Mouse (Mus musculus) midbrain, postnatal 0 days (tissue): ENCODE data around the gene Pax8. TPM values are rescaled to one million over a fixed set of nuclear protein-coding genes. Genes with fewer than 3 reads are reported as not detected.

Source experiments
- ATAC-seq: fragments of 200-750 bp; cut with Nextera tagmentation; 2 replicates; pipeline ENCODE4 v1.8.0; 2017; ENCODE audit warnings: moderate number of reproducible peaks, mild to moderate bottlenecking, moderate TSS enrichment, moderate library complexity; ENCODE audit not compliant: low FRiP score
- DNase-seq: peaks from one replicate; pipeline ENCODE4 v3.0.0-alpha.2; 2015; ENCODE audit warnings: low spot score
- H3K27ac ChIP-seq: fragments of 300-500 bp; sonication (generic); 2 replicates; pipeline ENCODE4 v1.5.1; 2014; ENCODE audit warnings: low read depth, mild to moderate bottlenecking, low read length, mixed read lengths
- H3K27me3 ChIP-seq: fragments of 300-500 bp; sonication (generic); 2 replicates; pipeline ENCODE4 v1.6.1; 2014; ENCODE audit warnings: low read length, control low read depth, mixed read lengths; ENCODE audit not compliant: insufficient read depth
- H3K36me3 ChIP-seq: fragments of 300-500 bp; sonication (generic); 2 replicates; pipeline ENCODE4 v1.6.1; 2014; ENCODE audit warnings: low read length, control low read depth, mixed read lengths; ENCODE audit not compliant: insufficient read depth
- H3K4me1 ChIP-seq: fragments of 300-500 bp; sonication (generic); 2 replicates; pipeline ENCODE4 v1.6.1; 2014; ENCODE audit warnings: mild to moderate bottlenecking, control low read depth, antibody characterized with exemption, low read length, mixed read lengths; ENCODE audit not compliant: insufficient read depth
- H3K4me2 ChIP-seq: fragments of 300-500 bp; sonication (generic); 2 replicates; pipeline ENCODE4 v1.6.1; 2014; ENCODE audit warnings: low read depth, mild to moderate bottlenecking, low read length, mixed read lengths; ENCODE audit not compliant: poor library complexity, severe bottlenecking
- H3K4me3 ChIP-seq: fragments of 300-500 bp; sonication (generic); 2 replicates; pipeline ENCODE4 v1.5.1; 2014; ENCODE audit warnings: low read depth, mild to moderate bottlenecking, low read length, moderate library complexity
- H3K9ac ChIP-seq: fragments of 300-500 bp; sonication (generic); replicated peaks from 2 replicates; pipeline ENCODE4 v1.6.1; 2014; ENCODE audit warnings: mild to moderate bottlenecking, low read length, moderate library complexity, mixed read lengths; ENCODE audit not compliant: poor library complexity, severe bottlenecking
- H3K9me3 ChIP-seq: fragments of 300-500 bp; sonication (generic); 2 replicates; pipeline ENCODE4 v1.6.1; 2016; ENCODE audit warnings: low read length, control low read depth
- CTCF ChIP-seq: IDR thresholded peaks from 2 replicates; pipeline ENCODE4 v1.5.1; 2016; ENCODE audit warnings: antibody characterized with exemption, mild to moderate bottlenecking
- WGBS: fragments of 180-500 bp; shearing (Covaris S2); extraction: QIAGEN DNeasy Blood & Tissue Kit; methylation state at CpG from one replicate; pipeline ENCODE4 v1.1.7; 2014; 5-methylcytosine and 5-hydroxymethylcytosine counted together
- polyA plus RNA-seq: library from polyadenylated mRNA; unstranded; fragments of >200 nt; fragmentation: Nextera tagmentation; extraction: Ambion mirVana; gene quantifications from 2 replicates; pipeline ENCODE4 v1.2.1, GENCODE M21; 2015
- total RNA-seq: library from RNA; depleted of rRNA; stranded (reverse); fragments of >200 nt; gene quantifications from 2 replicates; pipeline ENCODE4 v1.2.3, GENCODE M21; 2014

Pax8 gene
- total and polyA plus RNA-seq, 2 experiments from 2014 or later, result 4.0 to 13.3 TPM

DNA sequence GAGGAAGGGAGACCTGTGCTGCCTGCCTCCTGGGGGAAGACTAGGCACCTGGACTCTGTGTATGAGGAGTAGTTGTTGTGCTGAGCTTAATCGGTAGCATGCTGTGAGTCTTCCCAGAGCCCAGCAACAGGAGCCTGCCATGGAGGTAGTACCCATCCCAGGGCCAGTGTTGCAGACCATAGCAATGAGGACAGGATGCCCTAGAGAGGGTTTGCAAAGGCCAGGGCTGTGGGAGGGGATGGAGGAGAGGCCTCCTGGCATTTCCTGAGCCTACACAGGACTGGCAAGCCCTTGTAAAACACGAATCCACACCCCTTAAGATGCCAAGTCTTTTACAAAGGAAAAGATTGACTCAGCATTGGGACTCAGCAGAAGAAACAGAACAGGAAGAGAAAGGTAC lies 58.3 kb downstream of the Pax8 start:
- 6% methylated on average over 2 of the region's 2 CpGs for WGBS
- Histone ChIP-seq H3K27me3 (no peaks in the 10 kb centered on the region), H3K9ac (no peak overlapping the region), H3K4me3 (no peak overlapping the region), H3K4me1 (no peaks in the 10 kb centered on the region), H3K36me3 (no peaks in the 10 kb centered on the region), H3K27ac (no peak overlapping the region), H3K9me3 (no peaks in the 10 kb centered on the region), H3K4me2 (no peak overlapping the region)
- no peak for TF ChIP-seq CTCF
- no peak for ATAC-seq
- no peak for DNase-seq

DNA sequence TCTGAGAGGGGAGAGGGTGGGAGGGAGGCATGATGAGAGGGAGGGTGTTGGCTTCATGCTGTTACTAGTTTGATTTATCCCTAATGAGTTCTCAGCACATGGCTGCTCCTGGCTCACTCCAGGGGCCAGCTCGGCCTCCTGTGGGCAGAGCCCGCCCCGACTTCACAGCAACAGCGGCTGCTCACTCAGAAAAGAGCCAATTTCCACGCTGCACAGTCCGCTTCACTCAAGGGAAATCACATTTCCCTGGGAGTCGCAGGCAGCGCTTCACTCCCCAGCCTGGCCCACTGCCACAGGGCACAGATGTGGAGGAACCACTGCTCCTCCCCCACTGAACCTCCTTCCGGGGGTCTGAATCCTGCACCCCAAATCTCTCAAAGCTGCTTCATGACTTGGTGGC lies 58.7 kb downstream of the Pax8 start:
- Histone ChIP-seq H3K36me3 (no peaks in the 10 kb centered on the region), H3K4me2 (no peak overlapping the region), H3K9ac (no peak overlapping the region), H3K4me3 (no peak overlapping the region), H3K27ac (no peak overlapping the region), H3K27me3 (no peaks in the 10 kb centered on the region), H3K4me1 (no peaks in the 10 kb centered on the region), H3K9me3 (no peaks in the 10 kb centered on the region)
- ATAC-seq, result no peak; the same call in 1 of the 2 replicates
- WGBS, result 1% methylated on average over 9 of the region's 9 CpGs
- no peak for TF ChIP-seq CTCF
- DNase-seq, result peak; percentile 45

DNA sequence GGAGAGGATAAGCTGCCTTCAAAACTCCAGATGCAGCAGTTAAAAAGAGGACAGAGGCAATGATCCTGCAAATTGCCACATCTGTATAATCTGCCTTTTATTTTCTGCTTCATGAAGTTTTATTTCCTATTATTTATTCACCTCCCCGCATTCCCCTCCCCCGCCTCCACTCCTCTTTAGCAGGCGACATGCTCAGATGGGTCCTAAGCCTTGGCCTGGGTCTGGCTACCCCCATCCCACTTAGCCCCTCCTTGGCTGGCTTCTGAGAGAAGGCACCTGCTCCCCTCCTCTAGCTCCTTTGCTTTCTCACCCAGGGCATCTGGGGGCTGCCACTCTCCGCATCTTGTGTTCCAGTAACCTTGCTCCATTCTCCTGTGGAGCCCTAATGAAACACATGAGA lies 61.7 kb downstream of the Pax8 start:
- WGBS, result 72% methylated on average over 4 of the region's 4 CpGs

GRCm38 (mm10) chr2:24413172-24413571 lies 62.2 kb downstream of the Pax8 start:
- DNase-seq (no peak), ATAC-seq (no peak)
- Histone ChIP-seq H3K9ac (no peak overlapping the region), H3K4me1 (no peaks in the 10 kb centered on the region), H3K4me3 (no peak overlapping the region), H3K4me2 (no peak overlapping the region), H3K9me3 (no peaks in the 10 kb centered on the region), H3K27ac (no peak overlapping the region), H3K27me3 (no peaks in the 10 kb centered on the region), H3K36me3 (no peaks in the 10 kb centered on the region)
- 55% methylated on average over 3 of the region's 3 CpGs for WGBS
- TF ChIP-seq CTCF, result no peak

More for the DNA sequence above, 61.7 kb downstream of the Pax8 start:
- H3K9me3 ChIP-seq, result no peaks in the 10 kb centered on the region
- H3K9ac ChIP-seq, result no peak overlapping the region
- ATAC-seq (no peak), DNase-seq (no peak)
- no peaks in the 10 kb centered on the region for H3K27me3 ChIP-seq
- H3K4me2 ChIP-seq, result no peak overlapping the region
- H3K27ac ChIP-seq, result no peak overlapping the region
- no peaks in the 10 kb centered on the region for H3K36me3 ChIP-seq
- TF ChIP-seq CTCF, result no peak
- no peak overlapping the region for H3K4me3 ChIP-seq
- no peaks in the 10 kb centered on the region for H3K4me1 ChIP-seq

DNA sequence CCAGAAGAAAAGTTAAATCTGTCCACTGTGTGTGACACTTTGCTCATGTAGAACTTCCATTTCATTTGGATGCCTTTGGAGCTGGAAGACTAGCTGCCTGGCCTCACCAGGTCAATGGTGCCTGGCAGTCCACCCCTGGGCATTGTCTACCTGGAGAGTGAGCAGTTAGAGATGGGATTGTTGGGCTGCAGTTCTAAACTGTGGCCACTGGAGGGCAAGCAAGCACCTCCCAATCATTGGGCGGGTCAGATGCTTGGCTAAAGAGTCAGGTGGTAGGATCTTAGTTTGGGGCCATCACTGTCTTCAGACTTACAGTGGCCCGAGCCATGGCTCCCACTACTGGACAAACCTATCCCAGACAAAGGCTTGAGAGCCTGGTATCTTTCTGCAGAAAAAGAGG lies 66.2 kb downstream of the Pax8 start:
- ATAC-seq, result peak; percentile 39; the same call in 1 of the 2 replicates
- no peak overlapping the region for H3K9ac ChIP-seq
- DNase-seq, result peak; percentile 83
- no peaks in the 10 kb centered on the region for H3K36me3 ChIP-seq
- no peaks in the 10 kb centered on the region for H3K27me3 ChIP-seq
- no peaks in the 10 kb centered on the region for H3K9me3 ChIP-seq
- WGBS, result 0% methylated on average over 2 of the region's 2 CpGs
- no peak overlapping the region for H3K27ac ChIP-seq
- no peak overlapping the region for H3K4me3 ChIP-seq
- peak; percentile 98 for TF ChIP-seq CTCF
- 0 out of 2 replicates have a peak, but pooled peaks cover 3% of the 10 kb centered on the region for H3K4me1 ChIP-seq
- H3K4me2 ChIP-seq, result no peak overlapping the region

DNA sequence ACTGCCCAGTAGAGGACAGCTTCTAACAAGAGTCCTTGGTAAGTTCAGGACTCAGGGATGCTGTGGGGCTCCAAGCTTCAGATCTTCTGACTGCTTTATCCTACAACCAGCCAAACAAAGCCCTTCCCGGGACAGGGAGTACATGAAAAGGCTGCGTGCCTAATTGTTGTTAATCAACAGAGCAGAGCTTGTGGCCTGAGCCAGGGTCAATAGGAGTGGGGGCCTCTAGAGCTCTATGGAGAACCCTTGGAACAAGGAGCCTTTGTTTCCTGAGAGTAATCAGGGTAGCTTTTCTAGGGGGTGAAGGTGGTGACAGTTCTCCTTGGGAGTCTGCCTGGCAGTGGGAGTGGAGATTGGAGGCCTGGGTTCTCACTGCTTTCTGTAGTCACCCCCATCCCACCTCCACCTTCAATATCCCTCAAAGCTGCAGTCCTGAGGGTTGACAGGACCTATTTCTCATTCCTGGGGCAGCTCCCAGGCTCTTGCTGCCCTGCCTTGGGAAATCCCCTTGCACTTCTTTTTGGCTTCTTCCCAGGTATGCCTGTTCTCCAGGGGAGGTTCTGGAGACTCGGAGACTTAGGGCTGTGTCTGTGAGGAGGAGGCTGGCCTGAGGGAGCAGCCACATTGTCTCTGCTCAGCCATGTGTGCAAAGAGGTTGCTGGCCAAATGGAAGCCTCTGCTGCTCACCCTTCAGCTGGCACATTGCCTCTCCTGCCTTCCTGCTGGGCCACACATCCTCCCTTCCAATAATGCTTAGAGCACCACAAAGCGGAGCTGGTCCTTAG lies 67.5 kb downstream of the Pax8 start:
- no peak for ATAC-seq
- no peak overlapping the region for H3K4me3 ChIP-seq
- 0 out of 2 replicates have a peak, but pooled peaks cover 3% of the 10 kb centered on the region for H3K4me1 ChIP-seq
- DNase-seq, result peak; percentile 71
- H3K36me3 ChIP-seq, result no peaks in the 10 kb centered on the region
- no peak overlapping the region for H3K9ac ChIP-seq
- H3K27me3 ChIP-seq, result no peaks in the 10 kb centered on the region
- no peak overlapping the region for H3K27ac ChIP-seq
- H3K9me3 ChIP-seq, result no peaks in the 10 kb centered on the region
- H3K4me2 ChIP-seq, result no peak overlapping the region
- TF ChIP-seq CTCF, result no peak
- 35% methylated on average over 4 of the region's 4 CpGs for WGBS
